Mouse (Mus musculus): ENCODE data around the gene Vgf. TPM values are rescaled to one million over a fixed set of nuclear protein-coding genes. Genes with fewer than 3 reads are reported as not detected.

Gene Vgf
- total RNA-seq (2017): 0.10 TPM in 1 of 2 replicates, not detected in the other

GRCm38 (mm10) chr5:137026092-137026491 lies at the start of gene Vgf:
Vgf (plus strand) TSS chr5:137026392.
- no peak for ATAC-seq (replicated peaks in 1 of 2; ENCODE audit: insufficient read depth in 1 of 2, low FRiP score in 2 of 2, low TSS enrichment in 1 of 2, low read depth in 1 of 2, poor library complexity in 2 of 2, severe bottlenecking in 2 of 2)

GRCm38 (mm10) chr5:136977769-136978168 lies 48.4 kb upstream of the Vgf start:
- ATAC-seq (replicated peaks in 1 of 2; ENCODE audit: insufficient read depth in 1 of 2, low FRiP score in 2 of 2, low TSS enrichment in 1 of 2, low read depth in 1 of 2, poor library complexity in 2 of 2, severe bottlenecking in 2 of 2): peak; percentile 44 to 57; a peak in 2 of 4 replicates

- ATAC-seq (replicated peaks in 1 of 2; ENCODE audit: insufficient read depth in 1 of 2, low FRiP score in 2 of 2, low TSS enrichment in 1 of 2, low read depth in 1 of 2, poor library complexity in 2 of 2, severe bottlenecking in 2 of 2): no peak
Measured at GRCm38 (mm10) chr5:136979762-136980161, 46.4 kb upstream of the Vgf start.

GRCm38 (mm10) chr5:136980974-136981373 lies 45.2 kb upstream of the Vgf start:
- no peak for ATAC-seq (replicated peaks in 1 of 2; ENCODE audit: insufficient read depth in 1 of 2, low FRiP score in 2 of 2, low TSS enrichment in 1 of 2, low read depth in 1 of 2, poor library complexity in 2 of 2, severe bottlenecking in 2 of 2)

- no peak for ATAC-seq (replicated peaks in 1 of 2; ENCODE audit: insufficient read depth in 1 of 2, low FRiP score in 2 of 2, low TSS enrichment in 1 of 2, low read depth in 1 of 2, poor library complexity in 2 of 2, severe bottlenecking in 2 of 2)
Measured at GRCm38 (mm10) chr5:136982338-136982930, 43.8 kb upstream of the Vgf start.

- no peak for ATAC-seq (replicated peaks in 1 of 2; ENCODE audit: insufficient read depth in 1 of 2, low FRiP score in 2 of 2, low TSS enrichment in 1 of 2, low read depth in 1 of 2, poor library complexity in 2 of 2, severe bottlenecking in 2 of 2)
Measured at GRCm38 (mm10) chr5:136984828-136985227, 41.4 kb upstream of the Vgf start.

GRCm38 (mm10) chr5:136986695-136987137 lies 39.5 kb upstream of the Vgf start, which contains the start of gene Plod3:
Plod3 (plus strand) TSS chr5:136987019.
- ATAC-seq (replicated peaks in 1 of 2; ENCODE audit: insufficient read depth in 1 of 2, low FRiP score in 2 of 2, low TSS enrichment in 1 of 2, low read depth in 1 of 2, poor library complexity in 2 of 2, severe bottlenecking in 2 of 2): peak; percentile 91

- peak in 1 of 2 experiments; percentile 29; a peak in 1 of 4 replicates for ATAC-seq (replicated peaks in 1 of 2; ENCODE audit: insufficient read depth in 1 of 2, low FRiP score in 2 of 2, low TSS enrichment in 1 of 2, low read depth in 1 of 2, poor library complexity in 2 of 2, severe bottlenecking in 2 of 2)
Measured at GRCm38 (mm10) chr5:136987138-136987933, 38.9 kb upstream of the Vgf start.

GRCm38 (mm10) chr5:136987934-136988271 lies 38.3 kb upstream of the Vgf start, which contains the start of gene Znhit1:
Znhit1 (minus strand) TSS chr5:136988021.
- ATAC-seq (replicated peaks in 1 of 2; ENCODE audit: insufficient read depth in 1 of 2, low FRiP score in 2 of 2, low TSS enrichment in 1 of 2, low read depth in 1 of 2, poor library complexity in 2 of 2, severe bottlenecking in 2 of 2): no peak

GRCm38 (mm10) chr5:136988420-136988819 lies 37.8 kb upstream of the Vgf start:
- ATAC-seq (replicated peaks in 1 of 2; ENCODE audit: insufficient read depth in 1 of 2, low FRiP score in 2 of 2, low TSS enrichment in 1 of 2, low read depth in 1 of 2, poor library complexity in 2 of 2, severe bottlenecking in 2 of 2): no peak; a peak in 1 of 4 replicates

- ATAC-seq (replicated peaks in 1 of 2; ENCODE audit: insufficient read depth in 1 of 2, low FRiP score in 2 of 2, low TSS enrichment in 1 of 2, low read depth in 1 of 2, poor library complexity in 2 of 2, severe bottlenecking in 2 of 2): no peak
Measured at GRCm38 (mm10) chr5:136989801-136990200, 36.4 kb upstream of the Vgf start.

GRCm38 (mm10) chr5:136999449-136999848 lies 26.7 kb upstream of the Vgf start:
- ATAC-seq (replicated peaks in 1 of 2; ENCODE audit: insufficient read depth in 1 of 2, low FRiP score in 2 of 2, low TSS enrichment in 1 of 2, low read depth in 1 of 2, poor library complexity in 2 of 2, severe bottlenecking in 2 of 2): no peak

- no peak for ATAC-seq (replicated peaks in 1 of 2; ENCODE audit: insufficient read depth in 1 of 2, low FRiP score in 2 of 2, low TSS enrichment in 1 of 2, low read depth in 1 of 2, poor library complexity in 2 of 2, severe bottlenecking in 2 of 2)
Measured at GRCm38 (mm10) chr5:137000612-137001011, 25.6 kb upstream of the Vgf start.

GRCm38 (mm10) chr5:137007276-137007675 lies 18.9 kb upstream of the Vgf start:
- no peak for ATAC-seq (replicated peaks in 1 of 2; ENCODE audit: insufficient read depth in 1 of 2, low FRiP score in 2 of 2, low TSS enrichment in 1 of 2, low read depth in 1 of 2, poor library complexity in 2 of 2, severe bottlenecking in 2 of 2)

GRCm38 (mm10) chr5:137009988-137010387 lies 16.2 kb upstream of the Vgf start:
- peak; percentile 49 to 51; a peak in 1 of 4 replicates for ATAC-seq (replicated peaks in 1 of 2; ENCODE audit: insufficient read depth in 1 of 2, low FRiP score in 2 of 2, low TSS enrichment in 1 of 2, low read depth in 1 of 2, poor library complexity in 2 of 2, severe bottlenecking in 2 of 2)

- ATAC-seq (replicated peaks in 1 of 2; ENCODE audit: insufficient read depth in 1 of 2, low FRiP score in 2 of 2, low TSS enrichment in 1 of 2, low read depth in 1 of 2, poor library complexity in 2 of 2, severe bottlenecking in 2 of 2): no peak
Measured at GRCm38 (mm10) chr5:137012401-137012950, 13.7 kb upstream of the Vgf start.

GRCm38 (mm10) chr5:137015913-137016312 lies 10.3 kb upstream of the Vgf start:
- ATAC-seq (replicated peaks in 1 of 2; ENCODE audit: insufficient read depth in 1 of 2, low FRiP score in 2 of 2, low TSS enrichment in 1 of 2, low read depth in 1 of 2, poor library complexity in 2 of 2, severe bottlenecking in 2 of 2): no peak

- ATAC-seq (replicated peaks in 1 of 2; ENCODE audit: insufficient read depth in 1 of 2, low FRiP score in 2 of 2, low TSS enrichment in 1 of 2, low read depth in 1 of 2, poor library complexity in 2 of 2, severe bottlenecking in 2 of 2): no peak
Measured at GRCm38 (mm10) chr5:137024318-137024717, 1.9 kb upstream of the Vgf start.

All from hematopoietic stem cell, adult 5-6 weeks (primary cell).